Mouse (Mus musculus): ENCODE results near the gene Wwox. TPM values are rescaled to one million over a fixed set of nuclear protein-coding genes. Genes with fewer than 3 reads are reported as not detected.

Wwox gene
- polyA plus RNA-seq, 1 experiment from 2014 or later = 8.9 TPM

DNA sequence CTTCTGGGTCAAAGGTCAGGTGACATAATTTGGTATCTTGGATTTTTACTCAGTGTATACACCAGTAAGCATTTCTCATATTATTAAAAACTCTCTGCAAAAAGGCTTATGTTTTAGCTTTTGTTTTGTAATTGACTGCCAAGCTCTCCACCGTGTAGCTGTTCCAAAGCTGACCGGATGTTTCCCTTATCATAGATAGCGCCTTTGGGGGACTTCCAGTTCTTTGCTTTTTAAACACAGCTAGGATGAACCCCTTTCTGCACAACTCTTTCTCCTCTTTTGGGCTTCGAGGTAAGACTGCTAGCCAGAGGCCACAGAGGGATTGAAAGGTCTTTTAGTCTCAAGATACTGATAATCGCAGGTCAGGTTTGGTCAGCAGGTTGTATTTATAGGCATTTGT, 883.0 kb downstream of the Wwox start:
- no peaks in the 10 kb centered on the region for H3K27me3 ChIP-seq (replicated peaks; ENCODE audit: control insufficient read depth, insufficient read depth, low read length)
- WGBS = 93% methylated on average over 5 of the region's 5 CpGs
- H3K9ac ChIP-seq (ENCODE audit: low read length) = no peak overlapping the region
- no peaks in the 10 kb centered on the region for H3K9me3 ChIP-seq (replicated peaks; ENCODE audit: control insufficient read depth, low read length)
- no peaks in the 10 kb centered on the region for H3K36me3 ChIP-seq (ENCODE audit: control insufficient read depth, insufficient read depth, low read length)
- no peak overlapping the region for H3K4me2 ChIP-seq (ENCODE audit: low read length)
- H3K27ac ChIP-seq (ENCODE audit: low read depth, low read length) = no peak overlapping the region
- no peak for DNase-seq (ENCODE audit: low spot score)
- H3K4me1 ChIP-seq (ENCODE audit: control insufficient read depth, insufficient read depth, low read length) = no peaks in the 10 kb centered on the region
- H3K4me3 ChIP-seq (ENCODE audit: low read depth, low read length) = no peak overlapping the region
- ATAC-seq = no peak

DNA sequence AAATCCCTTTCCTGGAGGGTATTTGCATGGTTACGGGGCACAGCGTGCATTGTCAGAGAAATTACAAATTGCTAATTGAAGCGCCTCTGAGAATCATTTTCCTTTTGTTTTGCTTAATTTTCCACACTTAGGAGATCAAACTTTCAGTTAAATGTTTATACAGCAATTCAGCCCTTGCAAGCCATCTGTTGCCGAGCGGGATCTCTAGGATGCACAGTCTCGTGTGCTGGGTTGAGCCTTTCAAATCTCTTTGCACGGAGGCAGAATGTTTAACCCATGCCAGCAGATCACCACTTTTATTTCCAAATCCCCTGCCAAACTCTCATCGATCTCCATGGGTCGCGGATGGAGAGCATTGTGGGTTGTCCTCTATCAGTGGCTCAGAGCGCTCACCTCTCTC, 891.2 kb downstream of the Wwox start:
- no peak overlapping the region for H3K9ac ChIP-seq (ENCODE audit: low read length)
- no peaks in the 10 kb centered on the region for H3K4me1 ChIP-seq (ENCODE audit: control insufficient read depth, insufficient read depth, low read length)
- ATAC-seq = no peak
- no peaks in the 10 kb centered on the region for H3K27me3 ChIP-seq (replicated peaks; ENCODE audit: control insufficient read depth, insufficient read depth, low read length)
- no peak overlapping the region for H3K27ac ChIP-seq (ENCODE audit: low read depth, low read length)
- H3K9me3 ChIP-seq (replicated peaks; ENCODE audit: control insufficient read depth, low read length) = no peaks in the 10 kb centered on the region
- no peaks in the 10 kb centered on the region for H3K36me3 ChIP-seq (ENCODE audit: control insufficient read depth, insufficient read depth, low read length)
- no peak overlapping the region for H3K4me3 ChIP-seq (ENCODE audit: low read depth, low read length)
- WGBS = 81% methylated on average over 11 of the region's 11 CpGs
- no peak overlapping the region for H3K4me2 ChIP-seq (ENCODE audit: low read length)
- DNase-seq (ENCODE audit: low spot score) = no peak

DNA sequence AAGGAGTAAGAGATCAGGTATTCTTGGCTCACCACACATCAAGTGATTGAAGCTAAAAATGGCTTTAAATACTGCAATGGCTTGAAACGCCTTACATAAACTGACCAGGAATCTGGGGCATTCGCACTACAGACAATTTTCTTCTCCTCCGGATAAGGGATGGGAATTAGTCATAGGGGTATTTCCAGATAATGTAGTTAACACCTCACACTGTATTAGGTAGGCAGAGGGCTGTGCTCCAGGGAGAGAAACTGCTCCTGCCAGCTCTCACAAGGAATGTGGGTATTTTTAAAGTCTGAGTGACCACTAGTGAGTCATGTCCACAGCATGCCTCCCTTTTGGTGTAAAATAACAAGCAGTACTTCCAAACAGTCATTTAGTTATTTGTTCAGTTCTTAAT, 894.5 kb downstream of the Wwox start:
- no peaks in the 10 kb centered on the region for H3K27me3 ChIP-seq (replicated peaks; ENCODE audit: control insufficient read depth, insufficient read depth, low read length)
- no peaks in the 10 kb centered on the region for H3K4me1 ChIP-seq (ENCODE audit: control insufficient read depth, insufficient read depth, low read length)
- no peaks in the 10 kb centered on the region for H3K36me3 ChIP-seq (ENCODE audit: control insufficient read depth, insufficient read depth, low read length)
- no peak overlapping the region for H3K4me3 ChIP-seq (ENCODE audit: low read depth, low read length)
- DNase-seq (ENCODE audit: low spot score) (no peak), ATAC-seq (no peak)
- H3K9ac ChIP-seq (ENCODE audit: low read length) = no peak overlapping the region
- H3K9me3 ChIP-seq (replicated peaks; ENCODE audit: control insufficient read depth, low read length) = no peaks in the 10 kb centered on the region
- 91% methylated on average over 3 of the region's 3 CpGs for WGBS
- H3K4me2 ChIP-seq (ENCODE audit: low read length) = no peak overlapping the region
- H3K27ac ChIP-seq (ENCODE audit: low read depth, low read length) = no peak overlapping the region

DNA sequence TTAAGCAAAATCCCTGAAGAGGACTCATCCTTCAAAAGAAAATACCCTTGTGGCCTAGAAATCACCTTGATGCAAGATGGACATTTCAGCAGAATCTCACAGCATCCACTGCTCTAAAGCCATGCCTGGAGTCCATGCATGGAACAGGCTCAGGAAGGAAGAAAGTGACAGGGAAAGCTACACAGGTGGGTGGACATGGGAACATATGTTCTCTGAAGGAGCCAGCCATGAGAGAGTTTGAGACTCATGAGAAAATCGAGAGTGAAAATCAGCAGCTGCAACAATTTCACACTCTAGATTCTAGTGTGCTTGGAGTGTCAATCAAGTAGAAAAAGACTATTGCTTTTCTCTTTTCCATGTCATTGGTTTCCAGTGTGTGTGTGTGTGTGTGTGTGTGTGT, 896.9 kb downstream of the Wwox start:
- DNase-seq (ENCODE audit: low spot score) = no peak
- H3K27ac ChIP-seq (ENCODE audit: low read depth, low read length) = no peak overlapping the region
- H3K9me3 ChIP-seq (replicated peaks; ENCODE audit: control insufficient read depth, low read length) = no peaks in the 10 kb centered on the region
- H3K4me1 ChIP-seq (ENCODE audit: control insufficient read depth, insufficient read depth, low read length) = no peaks in the 10 kb centered on the region
- no peaks in the 10 kb centered on the region for H3K27me3 ChIP-seq (replicated peaks; ENCODE audit: control insufficient read depth, insufficient read depth, low read length)
- no peak overlapping the region for H3K4me3 ChIP-seq (ENCODE audit: low read depth, low read length)
- ATAC-seq = no peak
- WGBS = 78% methylated on average over 1 of the region's 1 CpGs
- H3K36me3 ChIP-seq (ENCODE audit: control insufficient read depth, insufficient read depth, low read length) = no peaks in the 10 kb centered on the region
- H3K9ac ChIP-seq (ENCODE audit: low read length) = no peak overlapping the region
- no peak overlapping the region for H3K4me2 ChIP-seq (ENCODE audit: low read length)

DNA sequence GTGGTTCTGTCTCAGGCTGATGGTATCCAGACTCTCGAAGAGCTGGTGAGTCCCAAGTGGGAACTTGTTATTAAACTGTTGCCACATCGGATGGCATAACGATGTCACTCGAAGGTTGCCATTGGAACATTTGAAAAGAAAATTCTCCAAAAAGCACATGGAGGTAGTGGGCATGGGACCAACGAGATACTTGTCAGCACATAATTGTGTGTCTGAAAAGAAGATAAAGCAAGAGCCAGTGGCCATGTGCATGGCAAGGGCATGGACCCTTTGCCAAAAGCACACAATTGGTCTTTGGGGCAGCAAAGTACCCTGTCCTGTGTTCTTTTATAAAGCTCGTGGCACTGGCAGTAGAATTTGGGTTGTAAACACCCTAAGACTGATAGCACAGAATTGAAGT, 909.2 kb downstream of the Wwox start:
- Histone ChIP-seq H3K9ac (ENCODE audit: low read length) (no peak overlapping the region), H3K27me3 (replicated peaks; ENCODE audit: control insufficient read depth, insufficient read depth, low read length) (no peaks in the 10 kb centered on the region), H3K4me3 (ENCODE audit: low read depth, low read length) (no peak overlapping the region), H3K4me1 (ENCODE audit: control insufficient read depth, insufficient read depth, low read length) (no peaks in the 10 kb centered on the region), H3K4me2 (ENCODE audit: low read length) (no peak overlapping the region), H3K27ac (ENCODE audit: low read depth, low read length) (no peak overlapping the region), H3K9me3 (replicated peaks; ENCODE audit: control insufficient read depth, low read length) (no peaks in the 10 kb centered on the region), H3K36me3 (ENCODE audit: control insufficient read depth, insufficient read depth, low read length) (no peaks in the 10 kb centered on the region)
- WGBS = 39% methylated on average over 6 of the region's 6 CpGs
- ATAC-seq = no peak
- DNase-seq (ENCODE audit: low spot score) = peak; percentile 14

DNA sequence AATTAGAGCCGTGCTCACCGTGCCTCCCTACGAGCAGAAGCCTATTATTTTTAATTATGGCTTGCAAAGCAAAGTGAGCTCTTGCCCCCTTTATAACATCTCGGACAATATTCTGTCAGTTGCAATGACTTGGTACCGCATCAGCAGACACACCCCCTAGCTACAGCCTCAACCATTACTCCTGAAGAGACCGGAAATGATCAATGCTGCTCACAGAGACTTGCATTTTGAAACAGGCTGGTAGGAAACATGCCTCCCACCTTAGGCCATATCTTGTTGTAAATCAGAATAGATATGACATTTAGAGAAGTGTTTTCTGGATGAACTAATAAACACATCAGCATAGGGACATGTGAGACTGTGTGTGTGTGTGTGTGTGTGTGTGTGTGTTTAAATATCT, 911.3 kb downstream of the Wwox start:
- Histone ChIP-seq H3K4me3 (ENCODE audit: low read depth, low read length) (no peak overlapping the region), H3K9me3 (replicated peaks; ENCODE audit: control insufficient read depth, low read length) (peaks cover 4% of the 10 kb centered on the region; the same call in 1 of the 2 replicates), H3K36me3 (ENCODE audit: control insufficient read depth, insufficient read depth, low read length) (no peaks in the 10 kb centered on the region), H3K9ac (ENCODE audit: low read length) (no peak overlapping the region), H3K4me2 (ENCODE audit: low read length) (no peak overlapping the region), H3K4me1 (ENCODE audit: control insufficient read depth, insufficient read depth, low read length) (no peaks in the 10 kb centered on the region), H3K27ac (ENCODE audit: low read depth, low read length) (no peak overlapping the region), H3K27me3 (replicated peaks; ENCODE audit: control insufficient read depth, insufficient read depth, low read length) (no peaks in the 10 kb centered on the region)
- 69% methylated on average over 6 of the region's 6 CpGs for WGBS
- DNase-seq (ENCODE audit: low spot score) (no peak), ATAC-seq (no peak)

DNA sequence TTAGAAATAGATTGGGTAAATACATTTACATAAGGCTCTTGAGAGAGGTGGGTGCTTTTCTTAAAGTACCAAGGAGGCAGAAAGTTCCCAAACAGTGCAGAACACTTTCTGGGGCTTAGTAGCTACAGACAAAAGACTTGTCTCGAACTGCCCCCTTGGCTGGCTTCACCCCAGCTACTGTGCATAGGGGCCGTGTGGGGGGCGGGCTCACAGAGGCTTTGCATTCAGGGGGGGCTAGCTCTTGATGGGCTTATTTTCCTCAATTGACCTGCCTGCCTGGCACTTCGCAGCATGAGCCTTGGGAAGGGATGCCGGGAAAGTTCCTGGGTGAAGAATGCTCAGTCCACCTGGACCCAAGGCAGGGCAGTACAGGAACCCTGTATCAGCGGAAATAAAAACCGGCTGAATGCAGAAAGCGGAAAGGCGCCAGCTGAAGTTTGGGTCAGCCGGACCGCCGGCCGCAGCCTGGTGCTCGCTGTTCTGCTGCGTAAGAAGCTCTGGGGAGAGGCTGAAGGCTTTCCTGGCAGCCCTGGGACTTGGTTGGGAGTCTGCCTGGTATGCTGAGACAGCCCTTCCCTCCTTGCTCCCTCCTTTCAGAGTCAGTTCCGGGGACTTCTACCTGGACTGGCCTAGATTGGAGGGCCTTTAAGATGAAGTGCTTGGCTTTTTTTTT, 918.3 kb downstream of the Wwox start:
- Histone ChIP-seq H3K4me2 (ENCODE audit: low read length) (peak overlapping the region; percentile 37), H3K27ac (ENCODE audit: low read depth, low read length) (no peak overlapping the region), H3K9me3 (replicated peaks; ENCODE audit: control insufficient read depth, low read length) (peaks cover 4% of the 10 kb centered on the region; the same call in 1 of the 2 replicates), H3K4me1 (ENCODE audit: control insufficient read depth, insufficient read depth, low read length) (peaks cover 6% of the 10 kb centered on the region), H3K36me3 (ENCODE audit: control insufficient read depth, insufficient read depth, low read length) (no peaks in the 10 kb centered on the region), H3K4me3 (ENCODE audit: low read depth, low read length) (no peak overlapping the region), H3K27me3 (replicated peaks; ENCODE audit: control insufficient read depth, insufficient read depth, low read length) (no peaks in the 10 kb centered on the region), H3K9ac (ENCODE audit: low read length) (peak overlapping the region; percentile 17; the same call in 1 of the 2 replicates)
- ATAC-seq (no peak), DNase-seq (ENCODE audit: low spot score) (peak; percentile 49)
- 16% methylated on average over 16 of the region's 16 CpGs for WGBS

DNA sequence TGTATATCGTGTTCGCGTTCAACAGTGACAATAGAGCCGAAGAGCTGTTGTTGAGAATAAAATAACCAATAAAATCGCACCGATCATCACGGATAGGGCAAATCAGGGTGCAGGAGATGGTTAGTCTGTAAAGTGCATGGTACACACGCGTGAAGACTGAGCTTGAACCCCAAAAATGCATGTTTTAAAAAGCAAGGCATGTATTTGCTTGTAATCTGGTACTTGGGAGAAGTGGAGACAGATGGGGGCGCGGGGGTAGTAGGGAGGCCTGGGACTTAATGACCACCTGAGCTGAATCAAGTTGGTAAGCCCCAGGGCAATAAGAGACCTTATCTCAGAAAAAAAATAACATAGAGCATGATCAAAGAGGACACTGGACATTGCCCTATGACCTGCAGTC, 919.0 kb downstream of the Wwox start:
- H3K9ac ChIP-seq (ENCODE audit: low read length) = no peak overlapping the region
- no peak for DNase-seq (ENCODE audit: low spot score)

DNA sequence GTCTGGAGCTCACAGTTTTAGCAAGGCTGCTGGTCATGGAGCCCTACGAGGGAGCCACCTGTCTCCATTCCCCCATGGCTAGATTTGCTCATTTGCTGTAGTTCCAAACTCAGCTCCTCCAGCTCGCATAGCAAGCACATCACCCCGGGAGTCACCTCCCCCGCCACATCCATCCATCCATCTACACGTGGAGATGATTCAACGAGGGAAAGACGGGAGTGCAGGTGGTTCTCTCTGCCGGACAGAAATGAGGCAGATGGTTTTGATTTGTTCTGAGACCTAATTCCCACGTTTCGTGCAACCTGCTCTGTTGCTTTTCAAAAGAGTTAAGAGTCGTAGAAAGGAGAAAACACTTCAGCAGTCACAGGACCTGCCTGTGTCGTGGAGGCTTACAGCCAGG, 920.2 kb downstream of the Wwox start:
- no peak for ATAC-seq
- Histone ChIP-seq H3K36me3 (ENCODE audit: control insufficient read depth, insufficient read depth, low read length) (no peaks in the 10 kb centered on the region), H3K4me2 (ENCODE audit: low read length) (no peak overlapping the region), H3K27ac (ENCODE audit: low read depth, low read length) (no peak overlapping the region), H3K27me3 (replicated peaks; ENCODE audit: control insufficient read depth, insufficient read depth, low read length) (no peaks in the 10 kb centered on the region), H3K9ac (ENCODE audit: low read length) (no peak overlapping the region), H3K9me3 (replicated peaks; ENCODE audit: control insufficient read depth, low read length) (no peaks in the 10 kb centered on the region), H3K4me3 (ENCODE audit: low read depth, low read length) (no peak overlapping the region), H3K4me1 (ENCODE audit: control insufficient read depth, insufficient read depth, low read length) (peaks cover 6% of the 10 kb centered on the region)
- 63% methylated on average over 12 of the region's 12 CpGs for WGBS
- DNase-seq (ENCODE audit: low spot score) = no peak

More for the DNA sequence above, 919.0 kb downstream of the Wwox start:
- H3K4me2 ChIP-seq (ENCODE audit: low read length) = no peak overlapping the region
- ATAC-seq = no peak
- H3K27me3 ChIP-seq (replicated peaks; ENCODE audit: control insufficient read depth, insufficient read depth, low read length) = no peaks in the 10 kb centered on the region
- peaks cover 4% of the 10 kb centered on the region; the same call in 1 of the 2 replicates for H3K9me3 ChIP-seq (replicated peaks; ENCODE audit: control insufficient read depth, low read length)
- WGBS = 88% methylated on average over 11 of the region's 11 CpGs
- peaks cover 6% of the 10 kb centered on the region for H3K4me1 ChIP-seq (ENCODE audit: control insufficient read depth, insufficient read depth, low read length)
- H3K36me3 ChIP-seq (ENCODE audit: control insufficient read depth, insufficient read depth, low read length) = no peaks in the 10 kb centered on the region
- no peak overlapping the region for H3K27ac ChIP-seq (ENCODE audit: low read depth, low read length)
- H3K4me3 ChIP-seq (ENCODE audit: low read depth, low read length) = no peak overlapping the region
